Mouse (Mus musculus) kidney, embryonic 16.5 days (tissue): ENCODE results near the gene Mettl7b. TPM values are rescaled to one million over a fixed set of nuclear protein-coding genes. Genes with fewer than 3 reads are reported as not detected.

Experiments used
- ATAC-seq: fragments of 200-750 bp; cut with Nextera tagmentation; 2 replicates; pipeline ENCODE4 v1.8.0; 2017; ENCODE audit warnings: moderate TSS enrichment; ENCODE audit not compliant: low FRiP score, low TSS enrichment
- H3K27ac ChIP-seq: fragments of 300-500 bp; sonication (generic); 2 replicates; pipeline ENCODE4 v1.5.1; 2014; ENCODE audit warnings: low read length
- H3K27me3 ChIP-seq: fragments of 300-500 bp; sonication (generic); 2 replicates; pipeline ENCODE4 v1.6.1; 2014; ENCODE audit warnings: low read length, control low read depth, mixed read lengths; ENCODE audit not compliant: insufficient read depth
- H3K36me3 ChIP-seq: fragments of 300-500 bp; sonication (generic); 2 replicates; pipeline ENCODE4 v1.6.1; 2014; ENCODE audit warnings: low read length, control low read depth, mixed read lengths; ENCODE audit not compliant: insufficient read depth
- H3K4me1 ChIP-seq: fragments of 300-500 bp; sonication (generic); 2 replicates; pipeline ENCODE4 v1.6.1; 2014; ENCODE audit warnings: low read length, control low read depth, mixed read lengths; ENCODE audit not compliant: insufficient read depth
- H3K4me2 ChIP-seq: fragments of 300-500 bp; sonication (generic); replicated peaks from 2 replicates; pipeline ENCODE4 v1.6.1; 2014; ENCODE audit warnings: low read depth, low read length
- H3K4me3 ChIP-seq: fragments of 300-500 bp; sonication (generic); 2 replicates; pipeline ENCODE4 v1.5.1; 2014; ENCODE audit warnings: mild to moderate bottlenecking, low read length
- H3K9ac ChIP-seq: fragments of 300-500 bp; sonication (generic); replicated peaks from 2 replicates; pipeline ENCODE4 v1.6.1; 2014; ENCODE audit warnings: low read length
- H3K9me3 ChIP-seq: fragments of 300-500 bp; sonication (generic); 2 replicates; pipeline ENCODE4 v1.6.1; 2016; ENCODE audit warnings: low read length, control low read depth
- WGBS: fragments of 180-500 bp; shearing (Covaris S2); extraction: QIAGEN DNeasy Blood & Tissue Kit; methylation state at CpG from one replicate; pipeline ENCODE4 v1.1.7; 2014; 5-methylcytosine and 5-hydroxymethylcytosine counted together
- polyA plus RNA-seq: library from polyadenylated mRNA; unstranded; fragments of >200 nt; fragmentation: Nextera tagmentation; extraction: Ambion mirVana; gene quantifications from 2 replicates; pipeline ENCODE4 v1.2.1, GENCODE M21; 2015

Gene Mettl7b
- polyA plus RNA-seq, 1 experiment from 2014 or later, result 17.1 TPM

DNA sequence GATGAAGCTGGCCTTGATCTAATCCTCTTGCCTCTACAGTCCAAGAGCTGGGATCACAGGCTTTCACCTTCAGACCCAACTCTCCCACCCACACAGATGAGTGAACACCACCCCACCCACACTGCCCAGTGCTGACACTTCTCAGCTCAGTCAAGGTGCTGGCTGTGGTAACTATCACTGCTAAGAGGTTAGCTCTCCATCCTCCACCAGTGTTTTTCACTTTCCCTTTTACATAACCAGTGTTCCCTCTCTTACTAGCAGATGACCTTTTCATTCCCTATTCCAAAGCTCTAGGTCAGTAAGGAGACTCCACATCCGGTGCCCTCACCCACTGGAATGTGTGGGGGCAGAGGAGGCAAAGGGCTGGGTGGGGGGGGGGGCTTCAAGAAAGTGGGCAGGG, 39.5 kb downstream of the Mettl7b start:
- Histone ChIP-seq H3K27ac (peak overlapping the region; percentile 76), H3K9ac (peak overlapping the region; percentile 31; the same call in 1 of the 2 replicates), H3K4me1 (peaks cover 48% of the 10 kb centered on the region), H3K36me3 (peaks cover 21% of the 10 kb centered on the region), H3K27me3 (no peaks in the 10 kb centered on the region), H3K4me2 (0 out of 2 replicates have a peak overlapping the region, but pooled peaks have one; percentile 10), H3K9me3 (no peaks in the 10 kb centered on the region), H3K4me3 (no peak overlapping the region)
- no peak for ATAC-seq
- 43% methylated on average over 1 of the region's 1 CpGs for WGBS

DNA sequence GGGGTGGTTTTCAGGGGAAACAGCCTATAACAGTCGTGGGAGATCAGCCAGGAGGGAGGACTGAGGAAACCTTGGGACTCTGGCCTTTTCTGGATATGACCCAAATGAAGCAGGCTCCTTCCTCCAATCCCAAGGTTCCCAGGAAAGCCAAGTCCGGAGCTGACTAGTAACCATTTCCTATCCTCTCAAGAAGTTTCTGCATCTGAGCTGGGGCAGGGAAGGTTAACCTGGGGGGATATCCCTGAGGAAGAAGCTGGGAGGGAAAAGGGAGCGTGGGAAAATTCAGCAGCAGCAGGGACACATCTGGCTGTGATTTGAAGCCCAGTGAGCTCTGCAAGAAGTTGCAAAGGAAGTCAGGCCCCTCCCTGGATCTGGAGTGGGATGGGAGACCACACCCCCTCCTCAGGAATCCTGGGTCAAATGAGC, 40.0 kb downstream of the Mettl7b start:
- Histone ChIP-seq H3K4me1 (peaks cover 48% of the 10 kb centered on the region), H3K9ac (no peak overlapping the region), H3K4me3 (no peak overlapping the region), H3K27ac (peak overlapping the region; percentile 76), H3K9me3 (no peaks in the 10 kb centered on the region), H3K4me2 (0 out of 2 replicates have a peak overlapping the region, but pooled peaks have one; percentile 10), H3K36me3 (peaks cover 24% of the 10 kb centered on the region), H3K27me3 (no peaks in the 10 kb centered on the region)
- 60% methylated on average over 3 of the region's 3 CpGs for WGBS
- ATAC-seq, result no peak

DNA sequence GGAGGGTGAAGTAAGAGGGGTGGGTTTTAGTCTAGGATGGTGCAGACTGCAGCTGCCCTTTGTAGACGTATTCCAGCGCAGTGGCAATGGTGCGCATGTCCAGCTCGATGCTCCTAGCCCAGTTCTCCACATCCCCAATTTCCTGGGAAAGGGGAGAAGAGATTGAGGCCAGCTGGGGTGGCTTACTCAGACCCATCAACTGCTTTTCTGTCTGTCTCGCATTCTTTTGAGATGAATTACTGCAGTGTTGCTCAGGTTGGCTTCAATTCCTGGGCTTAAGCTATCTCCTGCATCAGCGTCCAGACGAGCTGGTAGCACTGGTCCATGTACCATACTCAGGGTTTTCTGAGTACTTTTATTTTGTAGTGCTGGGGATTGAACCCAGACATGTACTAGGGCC, 40.8 kb downstream of the Mettl7b start:
- H3K27ac ChIP-seq, result peak overlapping the region; percentile 76; the same call in 1 of the 2 replicates
- H3K4me3 ChIP-seq, result no peak overlapping the region

DNA sequence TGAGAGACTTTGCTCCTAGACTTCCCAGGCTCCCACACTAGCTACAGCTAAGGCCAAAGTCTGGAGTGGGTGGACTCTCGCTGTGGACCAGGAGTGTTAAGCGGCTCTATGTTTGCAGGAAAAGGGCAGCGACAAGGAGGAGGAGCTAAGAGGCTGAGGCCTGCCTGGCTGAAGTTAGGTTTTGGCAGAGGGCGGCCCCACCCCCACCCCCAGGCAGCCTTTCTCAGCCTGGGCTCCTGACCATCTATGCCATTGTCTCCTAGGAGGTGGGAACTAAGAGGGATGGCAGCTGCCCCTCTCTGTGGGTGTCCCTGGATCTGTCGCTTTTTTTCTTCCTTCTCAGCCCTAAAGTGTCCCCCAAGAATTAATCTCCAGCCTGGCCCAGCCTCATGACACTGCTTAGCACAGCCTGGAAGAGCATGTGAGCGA, 41.6 kb downstream of the Mettl7b start:
- no peaks in the 10 kb centered on the region for H3K27me3 ChIP-seq
- H3K9ac ChIP-seq, result no peak overlapping the region
- 26% methylated on average over 6 of the region's 6 CpGs for WGBS
- H3K9me3 ChIP-seq, result no peaks in the 10 kb centered on the region
- peaks cover 48% of the 10 kb centered on the region for H3K4me1 ChIP-seq
- no peak overlapping the region for H3K4me3 ChIP-seq
- H3K4me2 ChIP-seq, result no peak overlapping the region
- peak; percentile 20 for ATAC-seq
- peak overlapping the region; percentile 72 for H3K27ac ChIP-seq
- peaks cover 36% of the 10 kb centered on the region for H3K36me3 ChIP-seq

More for the DNA sequence above, 40.8 kb downstream of the Mettl7b start:
- H3K4me2 ChIP-seq, result no peak overlapping the region
- peaks cover 30% of the 10 kb centered on the region for H3K36me3 ChIP-seq
- 81% methylated on average over 7 of the region's 7 CpGs for WGBS
- no peak for ATAC-seq
- H3K4me1 ChIP-seq, result peaks cover 48% of the 10 kb centered on the region
- H3K9me3 ChIP-seq, result no peaks in the 10 kb centered on the region
- no peaks in the 10 kb centered on the region for H3K27me3 ChIP-seq
- no peak overlapping the region for H3K9ac ChIP-seq

DNA sequence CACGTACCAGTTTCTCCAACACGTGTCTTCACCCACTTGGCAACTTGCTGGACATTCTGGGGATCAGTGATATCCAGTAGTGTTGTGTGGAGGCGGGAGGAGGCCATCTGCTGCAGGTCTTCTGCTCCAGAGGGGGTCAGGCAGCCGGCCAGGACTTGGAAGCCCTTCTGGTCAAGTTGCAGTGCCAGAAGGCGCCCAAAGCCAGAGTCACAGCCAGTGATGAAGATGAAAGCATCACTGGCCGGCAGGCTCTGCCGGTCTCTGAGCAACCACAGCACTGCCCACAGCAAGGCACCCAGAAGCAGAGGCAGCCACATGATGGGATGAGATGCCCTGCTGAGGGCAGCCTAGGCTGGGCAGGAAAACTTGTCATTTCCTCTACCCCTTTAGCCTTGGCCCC, 42.5 kb downstream of the Mettl7b start:
- H3K9ac ChIP-seq, result no peak overlapping the region
- H3K4me2 ChIP-seq, result no peak overlapping the region
- peak overlapping the region; percentile 59; the same call in 1 of the 2 replicates for H3K27ac ChIP-seq
- no peak overlapping the region for H3K4me3 ChIP-seq
- no peak for ATAC-seq
- no peaks in the 10 kb centered on the region for H3K9me3 ChIP-seq
- peaks cover 46% of the 10 kb centered on the region for H3K36me3 ChIP-seq
- peaks cover 45% of the 10 kb centered on the region for H3K4me1 ChIP-seq
- 76% methylated on average over 7 of the region's 7 CpGs for WGBS
- H3K27me3 ChIP-seq, result no peaks in the 10 kb centered on the region

- peaks cover 46% of the 10 kb centered on the region for H3K36me3 ChIP-seq
- no peak overlapping the region for H3K27ac ChIP-seq
- H3K4me2 ChIP-seq, result no peak overlapping the region
- no peak overlapping the region for H3K4me3 ChIP-seq
- WGBS, result 90% methylated on average over 6 of the region's 6 CpGs
- no peak for ATAC-seq
- H3K9me3 ChIP-seq, result no peaks in the 10 kb centered on the region
- H3K4me1 ChIP-seq, result peaks cover 46% of the 10 kb centered on the region
- H3K27me3 ChIP-seq, result no peaks in the 10 kb centered on the region
- H3K9ac ChIP-seq, result no peak overlapping the region
These were observed 43.4 kb downstream of the Mettl7b start for GRCm38 (mm10) chr10:128917400-128917799.

GRCm38 (mm10) chr10:128916665-128917064, 44.1 kb downstream of the Mettl7b start:
- Histone ChIP-seq H3K27ac (no peak overlapping the region), H3K36me3 (peaks cover 46% of the 10 kb centered on the region), H3K27me3 (no peaks in the 10 kb centered on the region), H3K9ac (no peak overlapping the region), H3K4me2 (no peak overlapping the region), H3K4me3 (no peak overlapping the region), H3K9me3 (no peaks in the 10 kb centered on the region), H3K4me1 (peaks cover 39% of the 10 kb centered on the region)
- ATAC-seq, result no peak
- WGBS, result 89% methylated on average over 3 of the region's 3 CpGs

DNA sequence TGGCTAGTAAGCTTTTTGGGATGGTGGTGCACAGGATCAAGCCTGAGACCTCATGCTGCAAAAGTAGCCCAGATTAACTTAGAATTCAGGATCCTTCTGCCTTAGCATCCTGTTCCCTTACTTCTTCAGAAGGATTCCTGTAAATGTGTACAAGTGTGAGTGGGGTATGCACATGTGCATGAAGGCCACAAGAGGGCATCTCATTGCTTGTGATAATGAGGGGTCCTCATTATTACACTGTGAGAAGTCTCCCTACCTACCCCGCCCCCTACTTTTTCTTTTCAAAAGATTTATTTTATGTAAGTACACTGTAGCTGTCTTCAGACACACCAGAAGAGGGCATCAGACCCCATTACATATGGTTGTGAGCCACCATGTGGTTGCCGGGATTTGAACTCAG, 45.2 kb downstream of the Mettl7b start:
- Histone ChIP-seq H3K4me2 (no peak overlapping the region), H3K27me3 (no peaks in the 10 kb centered on the region), H3K4me1 (peaks cover 35% of the 10 kb centered on the region), H3K36me3 (peaks cover 46% of the 10 kb centered on the region), H3K4me3 (no peak overlapping the region), H3K9ac (no peak overlapping the region), H3K9me3 (no peaks in the 10 kb centered on the region), H3K27ac (no peak overlapping the region)
- no peak for ATAC-seq
- 96% methylated on average over 2 of the region's 2 CpGs for WGBS

DNA sequence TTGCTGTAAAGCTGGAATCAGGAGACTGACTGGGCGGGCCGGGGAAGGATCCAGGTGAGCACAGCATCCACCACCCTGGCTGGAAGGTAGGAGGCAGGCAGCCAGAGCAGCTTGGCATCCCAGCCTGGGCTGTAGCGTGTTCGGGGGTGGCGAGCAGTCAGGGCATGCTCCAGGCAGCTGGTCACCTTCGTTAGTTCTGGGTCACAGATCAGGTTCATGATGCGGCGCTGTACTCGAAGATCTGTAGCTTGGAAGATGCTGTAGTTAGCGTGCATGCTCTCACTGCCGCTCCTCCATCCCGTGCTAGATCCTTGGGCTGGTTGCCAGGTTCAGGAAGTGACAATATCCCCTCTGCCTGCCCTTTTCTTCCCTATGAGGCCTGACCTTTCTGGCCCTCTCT, 47.1 kb downstream of the Mettl7b start:
- no peak overlapping the region for H3K9ac ChIP-seq
- H3K36me3 ChIP-seq, result peaks cover 46% of the 10 kb centered on the region
- no peak overlapping the region for H3K27ac ChIP-seq
- no peaks in the 10 kb centered on the region for H3K27me3 ChIP-seq
- 63% methylated on average over 12 of the region's 12 CpGs for WGBS
- H3K4me2 ChIP-seq, result no peak overlapping the region
- H3K9me3 ChIP-seq, result no peaks in the 10 kb centered on the region
- no peak for ATAC-seq
- peaks cover 25% of the 10 kb centered on the region for H3K4me1 ChIP-seq
- H3K4me3 ChIP-seq, result no peak overlapping the region

GRCm38 (mm10) chr10:128913219-128913618, 47.6 kb downstream of the Mettl7b start:
- Histone ChIP-seq H3K36me3 (peaks cover 43% of the 10 kb centered on the region), H3K4me3 (no peak overlapping the region), H3K27ac (0 out of 2 replicates have a peak overlapping the region, but pooled peaks have one; percentile 13), H3K27me3 (no peaks in the 10 kb centered on the region), H3K4me1 (peaks cover 24% of the 10 kb centered on the region), H3K9me3 (no peaks in the 10 kb centered on the region), H3K9ac (peak overlapping the region; percentile 43; the same call in 1 of the 2 replicates), H3K4me2 (no peak overlapping the region)
- no peak for ATAC-seq
- WGBS, result 8% methylated on average over 5 of the region's 5 CpGs
